Mouse (Mus musculus): ENCODE data around the gene Gm10309. TPM values are rescaled to one million over a fixed set of nuclear protein-coding genes. Genes with fewer than 3 reads are reported as not detected.

The Gm10309 gene
- polyA plus RNA-seq, 1 experiment from 2014 or later, result 0.55 TPM

- no peaks in the 10 kb centered on the region for H3K9me3 ChIP-seq (ENCODE audit: control insufficient read depth, low read length)
- H3K4me2 ChIP-seq (ENCODE audit: low read depth, low read length), result no peak overlapping the region
- ATAC-seq (ENCODE audit: low read depth), result no peak
- no peak overlapping the region for H3K4me3 ChIP-seq (ENCODE audit: low read length)
- peaks cover 16% of the 10 kb centered on the region for H3K4me1 ChIP-seq (replicated peaks; ENCODE audit: control insufficient read depth, insufficient read depth, low read length)
- no peaks in the 10 kb centered on the region for H3K36me3 ChIP-seq (ENCODE audit: control insufficient read depth, insufficient read depth, low read length)
- H3K27ac ChIP-seq (ENCODE audit: low read length), result no peak overlapping the region
- WGBS, result 58% methylated on average over 17 of the region's 17 CpGs
- no peaks in the 10 kb centered on the region for H3K27me3 ChIP-seq (ENCODE audit: control insufficient read depth, insufficient read depth, low read depth, low read length)
- no peak overlapping the region for H3K9ac ChIP-seq (ENCODE audit: low read length)
These were observed 27.9 kb upstream of the Gm10309 start for GRCm38 (mm10) chr17:86532783-86533548.

GRCm38 (mm10) chr17:86531231-86531630, 26.2 kb upstream of the Gm10309 start:
- no peak overlapping the region for H3K4me2 ChIP-seq (ENCODE audit: low read depth, low read length)
- H3K9me3 ChIP-seq (ENCODE audit: control insufficient read depth, low read length), result no peaks in the 10 kb centered on the region
- no peak overlapping the region for H3K27ac ChIP-seq (ENCODE audit: low read length)
- no peaks in the 10 kb centered on the region for H3K36me3 ChIP-seq (ENCODE audit: control insufficient read depth, insufficient read depth, low read length)
- no peak overlapping the region for H3K9ac ChIP-seq (ENCODE audit: low read length)
- no peak for ATAC-seq (ENCODE audit: low read depth)
- WGBS, result 72% methylated on average over 6 of the region's 6 CpGs
- H3K4me3 ChIP-seq (ENCODE audit: low read length), result no peak overlapping the region
- peaks cover 10% of the 10 kb centered on the region for H3K4me1 ChIP-seq (replicated peaks; ENCODE audit: control insufficient read depth, insufficient read depth, low read length)
- H3K27me3 ChIP-seq (ENCODE audit: control insufficient read depth, insufficient read depth, low read depth, low read length), result no peaks in the 10 kb centered on the region

- Histone ChIP-seq H3K36me3 (ENCODE audit: control insufficient read depth, insufficient read depth, low read length) (no peaks in the 10 kb centered on the region), H3K4me3 (ENCODE audit: low read length) (no peak overlapping the region), H3K4me1 (replicated peaks; ENCODE audit: control insufficient read depth, insufficient read depth, low read length) (0 out of 2 replicates have a peak, but pooled peaks cover 6% of the 10 kb centered on the region), H3K27ac (ENCODE audit: low read length) (peak overlapping the region; percentile 0; the same call in 1 of the 2 replicates), H3K4me2 (ENCODE audit: low read depth, low read length) (no peak overlapping the region), H3K27me3 (ENCODE audit: control insufficient read depth, insufficient read depth, low read depth, low read length) (no peaks in the 10 kb centered on the region), H3K9ac (ENCODE audit: low read length) (no peak overlapping the region), H3K9me3 (ENCODE audit: control insufficient read depth, low read length) (no peaks in the 10 kb centered on the region)
- 0 out of 2 replicates have a peak, but pooled peaks have one; percentile 15 for ATAC-seq (ENCODE audit: low read depth)
- WGBS, result 41% methylated on average over 4 of the region's 4 CpGs
These were observed 24.4 kb upstream of the Gm10309 start for GRCm38 (mm10) chr17:86529411-86529810.

GRCm38 (mm10) chr17:86529003-86529402, 24.0 kb upstream of the Gm10309 start:
- no peak overlapping the region for H3K9ac ChIP-seq (ENCODE audit: low read length)
- ATAC-seq (ENCODE audit: low read depth), result no peak
- H3K27me3 ChIP-seq (ENCODE audit: control insufficient read depth, insufficient read depth, low read depth, low read length), result no peaks in the 10 kb centered on the region
- no peak overlapping the region; the same call in 1 of the 2 replicates for H3K27ac ChIP-seq (ENCODE audit: low read length)
- H3K9me3 ChIP-seq (ENCODE audit: control insufficient read depth, low read length), result no peaks in the 10 kb centered on the region
- 68% methylated on average over 10 of the region's 10 CpGs for WGBS
- no peaks in the 10 kb centered on the region for H3K36me3 ChIP-seq (ENCODE audit: control insufficient read depth, insufficient read depth, low read length)
- H3K4me3 ChIP-seq (ENCODE audit: low read length), result no peak overlapping the region
- 0 out of 2 replicates have a peak, but pooled peaks cover 6% of the 10 kb centered on the region for H3K4me1 ChIP-seq (replicated peaks; ENCODE audit: control insufficient read depth, insufficient read depth, low read length)
- H3K4me2 ChIP-seq (ENCODE audit: low read depth, low read length), result no peak overlapping the region

GRCm38 (mm10) chr17:86527298-86527697, 22.3 kb upstream of the Gm10309 start:
- no peaks in the 10 kb centered on the region for H3K9me3 ChIP-seq (ENCODE audit: control insufficient read depth, low read length)
- no peak overlapping the region for H3K9ac ChIP-seq (ENCODE audit: low read length)
- H3K4me3 ChIP-seq (ENCODE audit: low read length), result no peak overlapping the region
- no peak overlapping the region for H3K4me2 ChIP-seq (ENCODE audit: low read depth, low read length)
- no peaks in the 10 kb centered on the region for H3K27me3 ChIP-seq (ENCODE audit: control insufficient read depth, insufficient read depth, low read depth, low read length)
- WGBS, result 83% methylated on average over 5 of the region's 5 CpGs
- H3K27ac ChIP-seq (ENCODE audit: low read length), result no peak overlapping the region
- no peaks in the 10 kb centered on the region for H3K36me3 ChIP-seq (ENCODE audit: control insufficient read depth, insufficient read depth, low read length)
- no peak for ATAC-seq (ENCODE audit: low read depth)
- 0 out of 2 replicates have a peak, but pooled peaks cover 6% of the 10 kb centered on the region for H3K4me1 ChIP-seq (replicated peaks; ENCODE audit: control insufficient read depth, insufficient read depth, low read length)

- peak; percentile 48 for ATAC-seq (ENCODE audit: low read depth)
- no peak overlapping the region for H3K4me3 ChIP-seq (ENCODE audit: low read length)
- H3K27me3 ChIP-seq (ENCODE audit: control insufficient read depth, insufficient read depth, low read depth, low read length), result no peaks in the 10 kb centered on the region
- no peak overlapping the region; the same call in 1 of the 2 replicates for H3K27ac ChIP-seq (ENCODE audit: low read length)
- H3K4me1 ChIP-seq (replicated peaks; ENCODE audit: control insufficient read depth, insufficient read depth, low read length), result 0 out of 2 replicates have a peak, but pooled peaks cover 6% of the 10 kb centered on the region
- H3K4me2 ChIP-seq (ENCODE audit: low read depth, low read length), result no peak overlapping the region
- H3K9me3 ChIP-seq (ENCODE audit: control insufficient read depth, low read length), result no peaks in the 10 kb centered on the region
- 63% methylated on average over 7 of the region's 7 CpGs for WGBS
- H3K9ac ChIP-seq (ENCODE audit: low read length), result no peak overlapping the region
- no peaks in the 10 kb centered on the region for H3K36me3 ChIP-seq (ENCODE audit: control insufficient read depth, insufficient read depth, low read length)
These were observed 21.0 kb upstream of the Gm10309 start for GRCm38 (mm10) chr17:86526016-86526415.

GRCm38 (mm10) chr17:86525075-86525474, 20.0 kb upstream of the Gm10309 start:
- Histone ChIP-seq H3K9ac (ENCODE audit: low read length) (no peak overlapping the region), H3K27me3 (ENCODE audit: control insufficient read depth, insufficient read depth, low read depth, low read length) (no peaks in the 10 kb centered on the region), H3K4me1 (replicated peaks; ENCODE audit: control insufficient read depth, insufficient read depth, low read length) (0 out of 2 replicates have a peak, but pooled peaks cover 4% of the 10 kb centered on the region), H3K4me3 (ENCODE audit: low read length) (no peak overlapping the region), H3K4me2 (ENCODE audit: low read depth, low read length) (no peak overlapping the region), H3K27ac (ENCODE audit: low read length) (peak overlapping the region; percentile 18; the same call in 1 of the 2 replicates), H3K9me3 (ENCODE audit: control insufficient read depth, low read length) (no peaks in the 10 kb centered on the region), H3K36me3 (ENCODE audit: control insufficient read depth, insufficient read depth, low read length) (no peaks in the 10 kb centered on the region)
- no peak for ATAC-seq (ENCODE audit: low read depth)
- 90% methylated on average over 2 of the region's 2 CpGs for WGBS

- WGBS, result 83% methylated on average over 10 of the region's 10 CpGs
- no peak overlapping the region for H3K27ac ChIP-seq (ENCODE audit: low read length)
These were observed 18.8 kb upstream of the Gm10309 start for GRCm38 (mm10) chr17:86523843-86524242.

GRCm38 (mm10) chr17:86523374-86523773, 18.3 kb upstream of the Gm10309 start:
- Histone ChIP-seq H3K4me2 (ENCODE audit: low read depth, low read length) (no peak overlapping the region), H3K27ac (ENCODE audit: low read length) (no peak overlapping the region), H3K27me3 (ENCODE audit: control insufficient read depth, insufficient read depth, low read depth, low read length) (no peaks in the 10 kb centered on the region), H3K4me3 (ENCODE audit: low read length) (no peak overlapping the region), H3K36me3 (ENCODE audit: control insufficient read depth, insufficient read depth, low read length) (no peaks in the 10 kb centered on the region), H3K4me1 (replicated peaks; ENCODE audit: control insufficient read depth, insufficient read depth, low read length) (no peaks in the 10 kb centered on the region), H3K9me3 (ENCODE audit: control insufficient read depth, low read length) (no peaks in the 10 kb centered on the region), H3K9ac (ENCODE audit: low read length) (no peak overlapping the region)
- no peak for ATAC-seq (ENCODE audit: low read depth)
- 47% methylated on average over 3 of the region's 3 CpGs for WGBS

More at GRCm38 (mm10) chr17:86523843-86524242, 18.8 kb upstream of the Gm10309 start:
- Histone ChIP-seq H3K4me3 (ENCODE audit: low read length) (no peak overlapping the region), H3K9me3 (ENCODE audit: control insufficient read depth, low read length) (no peaks in the 10 kb centered on the region), H3K4me1 (replicated peaks; ENCODE audit: control insufficient read depth, insufficient read depth, low read length) (no peaks in the 10 kb centered on the region), H3K9ac (ENCODE audit: low read length) (no peak overlapping the region), H3K4me2 (ENCODE audit: low read depth, low read length) (no peak overlapping the region), H3K36me3 (ENCODE audit: control insufficient read depth, insufficient read depth, low read length) (no peaks in the 10 kb centered on the region), H3K27me3 (ENCODE audit: control insufficient read depth, insufficient read depth, low read depth, low read length) (no peaks in the 10 kb centered on the region)
- ATAC-seq (ENCODE audit: low read depth), result no peak

All from lung, embryonic 16.5 days (tissue).